Mouse (Mus musculus): ENCODE measurements around the gene Lima1.

Lima1 gene

GRCm38 (mm10) chr15:99812097-99812496 lies 63.2 kb downstream of the Lima1 start:
- in situ Hi-C loops (cut with MboI; ENCODE audit: unreplicated experiment in 2 of 2), result no loop called here

DNA sequence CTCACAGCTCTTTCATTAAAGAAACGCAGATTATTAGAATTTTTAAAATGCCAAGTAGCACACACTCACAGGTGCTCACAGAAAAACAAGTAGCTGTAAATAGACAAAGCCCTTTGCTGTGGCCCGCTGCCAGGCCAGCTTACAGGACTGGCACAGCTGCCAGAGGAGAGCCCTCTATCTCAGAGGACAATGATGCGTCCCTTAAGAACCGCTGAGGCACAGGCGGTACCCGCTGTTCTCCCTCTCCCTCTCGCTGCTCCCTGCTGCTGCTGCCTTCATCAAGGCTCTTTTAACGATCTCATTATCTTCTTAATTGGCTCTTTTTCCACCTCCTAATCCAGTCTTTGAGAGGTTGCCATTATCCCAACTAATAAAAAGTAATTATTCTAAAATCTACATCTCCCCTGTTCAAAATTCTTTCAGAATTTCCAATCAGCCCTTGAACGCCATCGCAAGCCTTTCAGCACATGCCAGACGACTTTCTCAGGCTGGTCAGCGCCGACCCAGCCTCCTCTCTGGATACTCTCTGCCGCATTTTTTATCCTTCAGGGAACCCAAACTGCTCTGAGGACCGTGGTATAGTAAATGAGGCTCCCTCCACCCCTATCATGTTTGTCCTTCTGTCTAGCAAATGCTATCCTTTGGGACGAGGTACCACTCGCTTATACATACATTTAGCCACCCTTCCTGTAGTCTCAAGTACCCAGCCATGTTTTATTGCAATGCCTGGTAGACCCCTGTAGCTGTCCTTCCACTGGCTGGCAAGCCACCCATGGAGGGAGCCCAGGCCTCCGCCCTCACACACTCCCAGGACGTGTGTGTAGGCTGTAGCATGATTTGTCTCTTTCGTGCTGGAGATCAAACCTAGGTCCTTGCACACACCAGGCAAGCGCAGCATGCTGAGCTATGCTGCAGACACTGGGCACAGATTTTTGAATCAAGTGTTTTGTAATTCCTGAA lies 67.2 kb downstream of the Lima1 start:
- in situ Hi-C loops (cut with MboI; ENCODE audit: unreplicated experiment in 2 of 2), result no loop called here

- in situ Hi-C loops (cut with MboI; ENCODE audit: unreplicated experiment in 2 of 2), result no loop called here
Observed at GRCm38 (mm10) chr15:99806171-99806570, 69.1 kb downstream of the Lima1 start.

- in situ Hi-C loops (cut with MboI; ENCODE audit: unreplicated experiment in 2 of 2), result no loop called here
Observed at GRCm38 (mm10) chr15:99805673-99806072, 69.6 kb downstream of the Lima1 start.

DNA sequence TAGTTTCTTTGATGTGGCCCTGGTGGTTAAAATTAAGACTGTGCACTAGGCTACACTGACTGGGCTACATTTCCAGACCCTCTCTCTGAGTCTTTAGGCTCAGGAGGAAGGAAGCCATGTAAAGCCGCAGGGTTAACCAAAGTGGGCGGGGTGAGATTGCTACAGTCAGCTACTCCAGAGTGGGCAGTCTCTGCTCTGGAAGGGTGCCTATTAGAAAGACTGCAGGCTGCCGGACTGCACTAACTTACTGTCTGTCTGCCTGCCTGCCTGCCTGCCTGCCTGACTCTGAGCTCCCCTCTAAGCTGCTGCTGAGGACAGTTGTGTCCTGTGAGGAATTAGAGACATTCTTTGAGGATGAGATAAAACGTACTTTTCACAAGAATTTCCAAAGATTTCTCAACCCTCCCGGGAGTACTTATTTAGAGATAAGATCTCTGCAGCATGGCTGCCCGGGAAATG lies 72.0 kb downstream of the Lima1 start:
- in situ Hi-C loops (cut with MboI; ENCODE audit: unreplicated experiment in 2 of 2), result no loop called here

GRCm38 (mm10) chr15:99801885-99802572 lies 73.2 kb downstream of the Lima1 start:
- in situ Hi-C loops (cut with MboI; ENCODE audit: unreplicated experiment in 2 of 2), result no loop called here

GRCm38 (mm10) chr15:99799706-99800105 lies 75.5 kb downstream of the Lima1 start:
- in situ Hi-C loops (cut with MboI; ENCODE audit: unreplicated experiment in 2 of 2), result loop anchor here in 1 of 2 experiments (25.0 kb wide), 1 partner anchor 112 kb away; no protein-coding TSS in a partner anchor

DNA sequence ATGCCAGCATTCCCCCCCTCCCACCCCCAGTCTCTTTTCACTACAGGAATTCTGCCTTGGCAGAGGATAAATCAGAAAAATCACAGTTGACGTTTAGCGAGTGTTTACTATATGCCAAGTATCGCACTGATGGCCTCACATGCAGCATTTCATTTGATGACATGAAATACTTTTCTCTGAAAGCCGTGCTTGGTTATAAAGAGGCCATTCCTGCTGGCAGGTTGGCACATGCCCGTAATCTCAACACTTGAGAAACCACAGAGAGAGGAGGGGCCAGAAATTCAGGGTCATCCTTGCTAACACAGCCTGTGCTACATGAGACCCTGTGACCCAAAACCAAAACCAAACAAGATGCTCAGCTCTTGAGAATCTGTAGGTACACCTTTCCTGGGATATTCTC lies 77.4 kb downstream of the Lima1 start:
- in situ Hi-C loops (cut with MboI; ENCODE audit: unreplicated experiment in 2 of 2), result loop anchor here in 1 of 2 experiments (25.0 kb wide), 1 partner anchor 111 kb away; no protein-coding TSS in a partner anchor

DNA sequence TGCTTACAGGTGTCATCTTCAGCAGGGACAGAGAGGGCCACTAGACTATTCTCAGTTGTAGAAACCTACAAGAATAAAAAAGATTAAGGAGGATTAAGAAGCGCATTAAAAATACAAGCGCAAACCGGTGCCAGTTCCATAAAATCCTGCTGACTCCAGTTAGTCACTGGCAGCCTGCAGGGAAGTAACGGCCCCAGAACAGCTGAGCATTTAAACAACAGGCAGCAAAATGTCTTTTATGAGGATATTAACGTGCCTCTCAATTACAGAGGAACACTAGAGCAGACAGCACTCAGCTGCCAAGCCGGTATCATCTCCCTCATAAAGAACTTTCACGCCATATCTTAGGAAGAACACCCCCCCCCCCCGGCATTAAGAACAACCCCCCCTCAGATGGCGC lies 78.5 kb downstream of the Lima1 start:
- in situ Hi-C loops (cut with MboI; ENCODE audit: unreplicated experiment in 2 of 2), result loop anchor here in 1 of 2 experiments (25.0 kb wide), 1 partner anchor 109 kb away; no protein-coding TSS in a partner anchor

GRCm38 (mm10) chr15:99796066-99796465 lies 79.2 kb downstream of the Lima1 start:
- in situ Hi-C loops (cut with MboI; ENCODE audit: unreplicated experiment in 2 of 2), result loop anchor here in 1 of 2 experiments (25.0 kb wide), 1 partner anchor 109 kb away; no protein-coding TSS in a partner anchor

- in situ Hi-C loops (cut with MboI; ENCODE audit: unreplicated experiment in 2 of 2), result loop anchor here in 1 of 2 experiments (25.0 kb wide), 1 partner anchor 105 kb away; no protein-coding TSS in a partner anchor
Observed at GRCm38 (mm10) chr15:99792221-99792815, 82.9 kb downstream of the Lima1 start.

DNA sequence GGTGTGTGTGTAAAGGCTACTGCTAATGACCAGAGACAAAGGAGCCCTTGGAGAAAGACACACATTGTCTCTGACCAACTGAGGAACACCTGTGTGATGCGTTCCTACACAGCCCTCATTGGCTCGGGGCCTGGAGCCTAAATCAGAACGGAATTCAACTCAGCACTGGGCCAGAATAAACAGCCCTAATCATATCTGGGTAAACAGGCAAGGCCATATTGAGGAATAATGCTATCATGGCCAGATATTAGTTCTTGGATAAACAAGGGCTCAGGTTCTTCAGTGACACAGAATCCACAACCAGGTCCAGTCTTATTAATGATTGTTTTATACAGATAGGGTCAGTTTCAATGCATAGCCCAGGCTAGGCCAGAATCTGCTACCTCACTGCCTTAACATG lies 84.3 kb downstream of the Lima1 start:
- in situ Hi-C loops (cut with MboI; ENCODE audit: unreplicated experiment in 2 of 2), result loop anchor here in 1 of 2 experiments (25.0 kb wide), 1 partner anchor 104 kb away; no protein-coding TSS in a partner anchor

DNA sequence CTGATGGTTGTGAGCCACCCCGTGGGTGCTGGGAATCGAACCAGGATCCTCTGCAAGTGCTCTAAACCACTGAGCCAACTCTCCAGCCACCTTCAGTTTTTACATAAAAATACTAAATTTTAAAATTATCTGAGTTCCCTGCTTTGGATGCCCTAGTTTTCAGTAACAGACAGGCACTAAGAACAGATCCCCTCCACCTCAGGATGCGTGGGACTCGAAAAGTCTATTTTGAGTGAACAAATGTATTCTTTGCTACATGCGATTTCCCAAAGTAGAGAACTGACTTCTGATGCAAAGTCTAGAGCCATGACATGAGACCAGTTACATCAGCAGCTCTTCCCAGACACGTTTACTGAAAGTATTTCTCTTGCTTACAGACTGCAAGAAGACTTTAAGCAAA lies 84.8 kb downstream of the Lima1 start:
- in situ Hi-C loops (cut with MboI; ENCODE audit: unreplicated experiment in 2 of 2), result loop anchor here in 1 of 2 experiments (25.0 kb wide), 1 partner anchor 103 kb away; no protein-coding TSS in a partner anchor

DNA sequence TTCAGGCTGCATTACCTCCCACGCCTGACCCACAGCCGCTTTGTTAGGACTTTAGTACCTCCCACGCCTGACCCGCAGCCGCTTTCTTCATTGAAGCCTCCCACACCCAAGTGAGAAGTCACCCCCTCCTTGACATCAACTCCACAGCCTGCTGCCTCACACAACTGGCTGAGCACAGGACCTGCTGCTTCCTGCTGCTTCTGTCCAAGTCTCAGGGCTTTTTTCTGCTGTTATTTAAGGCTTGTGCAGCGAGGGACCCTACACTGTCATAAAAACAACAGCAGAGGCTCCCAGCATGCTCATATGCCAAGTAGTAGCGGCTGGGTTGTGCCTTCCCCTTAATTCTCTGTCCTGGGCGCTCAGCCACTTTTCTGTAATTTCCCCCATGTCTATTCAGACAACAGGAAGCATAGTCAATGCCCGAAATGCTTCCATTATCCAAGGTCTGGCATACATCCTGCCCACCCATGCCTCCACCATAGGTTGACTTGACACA lies 87.6 kb downstream of the Lima1 start:
- in situ Hi-C loops (cut with MboI; ENCODE audit: unreplicated experiment in 2 of 2), result loop anchor here in 1 of 2 experiments (5.0 to 25.0 kb wide), 2 partner anchors 100 to 190 kb away; no protein-coding TSS in a partner anchor

GRCm38 (mm10) chr15:99778677-99779335 lies 96.5 kb downstream of the Lima1 start:
- in situ Hi-C loops (cut with MboI; ENCODE audit: unreplicated experiment in 2 of 2), result loop anchor here in 1 of 2 experiments (25.0 kb wide), 1 partner anchor 92 kb away; no protein-coding TSS in a partner anchor

DNA sequence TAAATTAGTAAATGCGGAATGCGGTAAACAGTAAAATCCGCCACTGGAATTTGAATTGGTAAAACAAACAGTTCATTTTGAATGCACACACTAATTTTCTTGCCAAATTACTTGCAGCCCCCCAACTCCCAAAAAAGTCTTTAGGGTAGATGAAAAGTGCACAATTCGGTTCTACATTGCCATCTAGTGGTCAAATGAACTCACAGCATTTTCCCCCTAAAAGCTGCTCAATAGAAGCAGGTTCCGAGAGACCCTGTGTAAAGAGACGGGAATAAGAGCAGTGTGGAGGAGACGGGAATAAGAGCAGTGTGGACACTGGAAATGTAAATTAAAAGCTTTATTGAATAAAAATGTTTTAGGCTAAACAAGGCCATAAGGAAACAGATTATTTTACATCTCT lies 97.1 kb downstream of the Lima1 start:
- in situ Hi-C loops (cut with MboI; ENCODE audit: unreplicated experiment in 2 of 2), result loop anchor here in 1 of 2 experiments (25.0 kb wide), 1 partner anchor 91 kb away; no protein-coding TSS in a partner anchor

- in situ Hi-C loops (cut with MboI; ENCODE audit: unreplicated experiment in 2 of 2), result loop anchor here (5.0 kb wide), 2 partner anchors 46 to 51 kb away; partner anchors contain the start of gene Cox14 (in 1 of the 2)
Observed at GRCm38 (mm10) chr15:99772925-99773324, 102.3 kb downstream of the Lima1 start.

GRCm38 (mm10) chr15:99772881-99772924 lies 102.6 kb downstream of the Lima1 start, which contains the start of gene Cers5:
Gene Cers5 (minus strand): TSS chr15:99772885.
- in situ Hi-C loops (cut with MboI; ENCODE audit: unreplicated experiment in 2 of 2), result loop anchor here (5.0 kb wide), 2 partner anchors 45 to 50 kb away; partner anchors contain the start of gene Cox14 (in 1 of the 2)

- in situ Hi-C loops (cut with MboI; ENCODE audit: unreplicated experiment in 2 of 2), result loop anchor here (5.0 kb wide), 2 partner anchors 45 to 50 kb away; partner anchors contain the start of gene Cox14 (in 1 of the 2)
Observed at GRCm38 (mm10) chr15:99772277-99772880, 102.9 kb downstream of the Lima1 start.

Data from v-Abl transformed pro-B cells (cell line).